Mouse (Mus musculus) forebrain, postnatal 0 days (tissue): ENCODE data around the gene Bola2. TPM values are rescaled to one million over a fixed set of nuclear protein-coding genes. Genes with fewer than 3 reads are reported as not detected.

Experiments used
- ATAC-seq: fragments of 200-750 bp; cut with Nextera tagmentation; 2 replicates; pipeline ENCODE4 v1.8.0; 2017; ENCODE audit warnings: mild to moderate bottlenecking, moderate library complexity
- DNase-seq: peaks from one replicate; pipeline ENCODE4 v3.0.0-alpha.2; 2015
- H3K27ac ChIP-seq: fragments of 300-500 bp; sonication (generic); 2 replicates; pipeline ENCODE4 v1.5.1; 2014; ENCODE audit warnings: low read depth, mild to moderate bottlenecking, antibody characterized with exemption, low read length, moderate library complexity, mixed read lengths
- H3K27me3 ChIP-seq: fragments of 300-500 bp; sonication (generic); 2 replicates; pipeline ENCODE4 v1.6.1; 2014; ENCODE audit warnings: mild to moderate bottlenecking, low read length, mixed read lengths; ENCODE audit not compliant: insufficient read depth
- H3K36me3 ChIP-seq: fragments of 300-500 bp; sonication (generic); 2 replicates; pipeline ENCODE4 v1.6.1; 2014; ENCODE audit warnings: mild to moderate bottlenecking, moderate library complexity; ENCODE audit not compliant: insufficient read depth
- H3K4me1 ChIP-seq: fragments of 300-500 bp; sonication (generic); 2 replicates; pipeline ENCODE4 v1.6.1; 2014; ENCODE audit warnings: antibody characterized with exemption; ENCODE audit not compliant: insufficient read depth
- H3K4me2 ChIP-seq: fragments of 300-500 bp; sonication (generic); 2 replicates; pipeline ENCODE4 v1.6.1; 2014; ENCODE audit warnings: low read depth, mild to moderate bottlenecking, moderate library complexity
- H3K4me3 ChIP-seq: fragments of 300-500 bp; sonication (generic); 2 replicates; pipeline ENCODE4 v1.5.1; 2014; ENCODE audit warnings: low read depth, low read length, mixed read lengths
- H3K9ac ChIP-seq: fragments of 300-500 bp; sonication (generic); 2 replicates; pipeline ENCODE4 v1.6.1; 2014; ENCODE audit warnings: mild to moderate bottlenecking
- H3K9me3 ChIP-seq: fragments of 300-500 bp; sonication (generic); 2 replicates; pipeline ENCODE4 v1.6.1; 2016; ENCODE audit warnings: low read length
- CTCF ChIP-seq: sonication (generic); IDR thresholded peaks from 2 replicates; pipeline ENCODE4 v1.5.1; 2016; ENCODE audit warnings: antibody characterized with exemption, control low read depth, low read depth
- WGBS: fragments of 180-500 bp; shearing (Covaris S2); extraction: QIAGEN DNeasy Blood & Tissue Kit; methylation state at CpG from one replicate; pipeline ENCODE4 v1.1.7; 2014; 5-methylcytosine and 5-hydroxymethylcytosine counted together
- polyA plus RNA-seq: library from polyadenylated mRNA; unstranded; fragments of >200 nt; fragmentation: Nextera tagmentation; extraction: Ambion mirVana; gene quantifications from 2 replicates; pipeline ENCODE4 v1.2.1, GENCODE M21; 2015
- total RNA-seq: library from RNA; depleted of rRNA; stranded (reverse); fragments of >200 nt; gene quantifications from 2 replicates; pipeline ENCODE4 v1.2.3, GENCODE M21; 2014

The Bola2 gene
- total and polyA plus RNA-seq, 2 experiments from 2014 or later: 115 to 139 TPM

DNA sequence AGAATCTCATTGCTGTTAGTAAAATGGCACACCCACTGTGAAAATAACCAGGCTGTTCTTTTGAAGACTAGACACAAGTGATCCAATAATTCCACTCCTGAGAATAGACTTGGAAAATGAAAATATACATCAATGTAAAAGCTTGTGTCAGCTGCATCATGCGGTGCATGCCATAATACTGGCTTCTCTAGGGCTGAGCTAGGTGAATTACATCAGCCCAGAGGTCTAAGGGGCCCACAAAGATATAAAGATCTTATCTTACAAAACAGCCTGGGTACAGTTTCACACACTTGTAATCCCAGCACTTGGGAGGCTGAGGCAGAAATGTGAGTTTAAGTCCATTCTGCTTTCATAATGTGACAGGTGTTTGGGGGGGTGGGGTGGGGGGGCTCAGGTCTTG is 37.7 kb upstream of the Bola2 start:
- TF ChIP-seq CTCF: no peak

GRCm38 (mm10) chr7:126659771-126660170 is 35.4 kb upstream of the Bola2 start:
- no peak overlapping the region for H3K4me2 ChIP-seq
- 90% methylated on average over 3 of the region's 3 CpGs for WGBS
- no peaks in the 10 kb centered on the region for H3K4me1 ChIP-seq
- no peak overlapping the region for H3K9ac ChIP-seq
- TF ChIP-seq CTCF: no peak
- DNase-seq (no peak), ATAC-seq (no peak)
- no peak overlapping the region for H3K27ac ChIP-seq
- no peaks in the 10 kb centered on the region for H3K9me3 ChIP-seq
- H3K4me3 ChIP-seq: no peak overlapping the region
- H3K27me3 ChIP-seq: no peaks in the 10 kb centered on the region
- H3K36me3 ChIP-seq: peaks cover 12% of the 10 kb centered on the region

More for the DNA sequence above, 37.7 kb upstream of the Bola2 start:
- Histone ChIP-seq H3K4me3 (no peak overlapping the region), H3K4me1 (no peaks in the 10 kb centered on the region), H3K9ac (no peak overlapping the region), H3K4me2 (no peak overlapping the region), H3K36me3 (0 out of 2 replicates have a peak, but pooled peaks cover 2% of the 10 kb centered on the region), H3K9me3 (no peaks in the 10 kb centered on the region), H3K27ac (no peak overlapping the region), H3K27me3 (no peaks in the 10 kb centered on the region)
- ATAC-seq (no peak), DNase-seq (no peak)
- 81% methylated on average over 1 of the region's 1 CpGs for WGBS

DNA sequence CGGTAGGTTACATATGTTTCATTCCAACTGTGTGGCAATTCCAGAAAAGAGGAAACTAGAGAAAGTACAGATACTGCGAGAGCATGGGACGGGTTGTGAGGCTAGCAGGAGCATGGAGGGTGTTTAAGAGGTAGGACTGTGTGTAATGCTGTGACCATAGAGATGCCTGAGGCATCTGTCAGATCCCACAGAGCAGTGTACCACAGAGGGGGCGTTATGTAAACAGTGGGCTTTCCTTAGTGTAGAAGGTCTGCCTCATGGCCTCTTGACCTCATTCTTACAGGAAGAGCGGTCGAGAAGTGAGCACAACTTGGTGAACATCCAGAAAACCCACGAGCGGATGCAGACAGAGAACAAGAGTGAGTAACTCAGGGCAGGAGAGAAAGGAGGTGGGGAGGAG is 31.6 kb upstream of the Bola2 start:
- Histone ChIP-seq H3K4me2 (no peak overlapping the region), H3K27me3 (no peaks in the 10 kb centered on the region), H3K4me1 (no peaks in the 10 kb centered on the region), H3K36me3 (peaks cover 25% of the 10 kb centered on the region), H3K4me3 (no peak overlapping the region), H3K9ac (no peak overlapping the region), H3K27ac (no peak overlapping the region), H3K9me3 (no peaks in the 10 kb centered on the region)
- WGBS: 88% methylated on average over 8 of the region's 8 CpGs
- DNase-seq (no peak), ATAC-seq (no peak)
- TF ChIP-seq CTCF: no peak

DNA sequence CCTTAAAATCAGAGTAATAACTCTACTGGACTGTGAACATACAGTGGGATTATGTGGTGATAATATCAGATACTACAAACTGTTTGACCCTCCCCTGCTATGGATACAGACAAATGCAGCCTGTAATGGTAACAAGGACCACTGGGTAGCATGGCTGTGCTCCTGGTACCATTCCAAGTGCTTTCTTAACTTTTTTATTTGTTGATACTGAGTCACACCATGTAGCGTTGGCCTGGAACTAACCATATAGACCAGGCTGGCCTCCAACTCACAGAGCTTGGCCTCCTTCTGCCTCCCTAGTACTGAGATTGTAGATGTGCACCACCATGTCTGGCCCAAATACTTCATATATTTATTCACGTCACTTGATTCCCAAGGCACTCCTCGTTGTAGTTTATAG is 29.9 kb upstream of the Bola2 start:
- no peaks in the 10 kb centered on the region for H3K27me3 ChIP-seq
- H3K36me3 ChIP-seq: peaks cover 26% of the 10 kb centered on the region
- ATAC-seq (no peak), DNase-seq (no peak)
- no peak overlapping the region for H3K4me3 ChIP-seq
- H3K4me2 ChIP-seq: no peak overlapping the region
- no peaks in the 10 kb centered on the region for H3K9me3 ChIP-seq
- H3K27ac ChIP-seq: no peak overlapping the region
- no peak for TF ChIP-seq CTCF
- H3K9ac ChIP-seq: no peak overlapping the region
- WGBS: 90% methylated on average over 3 of the region's 3 CpGs
- no peaks in the 10 kb centered on the region for H3K4me1 ChIP-seq

GRCm38 (mm10) chr7:126667495-126668090 is 27.6 kb upstream of the Bola2 start:
- DNase-seq: no peak
- Histone ChIP-seq H3K27ac (no peak overlapping the region), H3K9me3 (no peaks in the 10 kb centered on the region), H3K27me3 (no peaks in the 10 kb centered on the region), H3K4me1 (no peaks in the 10 kb centered on the region), H3K4me2 (no peak overlapping the region), H3K9ac (no peak overlapping the region), H3K36me3 (peaks cover 43% of the 10 kb centered on the region), H3K4me3 (no peak overlapping the region)
- TF ChIP-seq CTCF: no peak
- no peak for ATAC-seq
- 85% methylated on average over 9 of the region's 9 CpGs for WGBS

DNA sequence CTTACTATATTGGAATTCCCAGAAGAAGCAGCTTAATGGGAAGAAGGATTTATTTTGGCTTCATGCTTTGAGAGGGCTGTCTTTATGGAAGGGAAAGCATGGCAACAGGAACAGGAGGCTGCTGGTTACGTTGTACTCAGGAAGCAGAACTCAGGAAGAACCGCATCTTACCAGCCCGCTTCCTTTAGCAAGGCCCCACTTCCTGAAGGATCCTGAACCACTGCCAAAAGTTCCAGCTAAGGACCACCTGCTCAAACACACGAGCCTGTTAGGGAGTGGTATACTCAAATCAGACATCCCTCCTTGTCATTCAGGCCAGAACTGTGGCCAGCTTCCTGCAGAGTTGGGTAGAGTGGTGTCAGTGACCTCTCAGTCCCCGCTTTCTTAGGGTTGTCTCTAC is 26.7 kb upstream of the Bola2 start:
- no peak for ATAC-seq
- no peaks in the 10 kb centered on the region for H3K4me1 ChIP-seq
- TF ChIP-seq CTCF: no peak
- H3K27ac ChIP-seq: no peak overlapping the region
- no peaks in the 10 kb centered on the region for H3K27me3 ChIP-seq
- no peak for DNase-seq
- H3K4me3 ChIP-seq: no peak overlapping the region
- H3K9ac ChIP-seq: no peak overlapping the region
- H3K9me3 ChIP-seq: no peaks in the 10 kb centered on the region
- peaks cover 43% of the 10 kb centered on the region for H3K36me3 ChIP-seq
- H3K4me2 ChIP-seq: no peak overlapping the region
- WGBS: 64% methylated on average over 5 of the region's 5 CpGs

- TF ChIP-seq CTCF: no peak
Observed at GRCm38 (mm10) chr7:126670152-126670551, 25.0 kb upstream of the Bola2 start.

More at GRCm38 (mm10) chr7:126670152-126670551, 25.0 kb upstream of the Bola2 start:
- ATAC-seq: no peak
- Histone ChIP-seq H3K4me1 (no peaks in the 10 kb centered on the region), H3K4me3 (no peak overlapping the region), H3K4me2 (no peak overlapping the region), H3K9ac (no peak overlapping the region), H3K9me3 (no peaks in the 10 kb centered on the region), H3K27ac (no peak overlapping the region), H3K36me3 (peaks cover 32% of the 10 kb centered on the region), H3K27me3 (no peaks in the 10 kb centered on the region)
- WGBS: 91% methylated on average over 3 of the region's 3 CpGs
- no peak for DNase-seq
